Mouse (Mus musculus) ES-E14 (cell line): ENCODE measurements around the gene Cabp1. TPM values are rescaled to one million over a fixed set of nuclear protein-coding genes. Genes with fewer than 3 reads are reported as not detected.

Source experiments
- DNase-seq: peaks from one replicate; pipeline ENCODE4 v3.0.0-alpha.2; 2013; ENCODE audit warnings: low read depth, low spot score
- H3K27ac ChIP-seq: 2 replicates; pipeline ENCODE4 v1.5.1; 2012; ENCODE audit warnings: low read depth, mild to moderate bottlenecking, low read length, moderate library complexity, mixed read lengths; ENCODE audit not compliant: poor library complexity, insufficient read depth, severe bottlenecking
- H3K36me3 ChIP-seq: 2 replicates; pipeline ENCODE4 v1.6.1; 2012; ENCODE audit warnings: mild to moderate bottlenecking, low read length, moderate library complexity, mixed read lengths; ENCODE audit not compliant: control insufficient read depth, poor library complexity, insufficient read depth, severe bottlenecking
- H3K4me1 ChIP-seq, 2 experiments: fragments of 150-350 bp in 1 of 2; sonication (generic) in 1 of 2; 2 replicates each; pipeline ENCODE4 v1.6.1; 2012; ENCODE audit warnings: low read length in 2 of 2, mild to moderate bottlenecking in 1 of 2, mixed read lengths in 1 of 2; ENCODE audit not compliant: control insufficient read depth in 2 of 2, insufficient read depth in 2 of 2, poor library complexity in 1 of 2
- H3K4me3 ChIP-seq, 2 experiments: fragments of 150-350 bp in 1 of 2; sonication (generic) in 1 of 2; 2 replicates each; pipeline ENCODE4 v1.5.1; 2012; ENCODE audit warnings: low read length in 2 of 2, low read depth in 1 of 2, mild to moderate bottlenecking in 1 of 2, mixed read lengths in 1 of 2; ENCODE audit not compliant: insufficient read depth in 1 of 2, poor library complexity in 1 of 2, severe bottlenecking in 1 of 2
- H3K9ac ChIP-seq: 2 replicates; pipeline ENCODE4 v1.6.1; 2012; ENCODE audit warnings: low read depth, mild to moderate bottlenecking, low read length, mixed read lengths; ENCODE audit not compliant: poor library complexity, insufficient read depth, severe bottlenecking
- H3K9me3 ChIP-seq: fragments of 150-350 bp; sonication (generic); 2 replicates; pipeline ENCODE4 v1.6.1; 2012; ENCODE audit warnings: low read depth, mild to moderate bottlenecking, low read length; ENCODE audit not compliant: control insufficient read depth, insufficient read depth
- CHD2 ChIP-seq: IDR thresholded peaks from 2 replicates; pipeline ENCODE4 v1.6.1; 2014; ENCODE audit warnings: mild to moderate bottlenecking, low read depth, low read length, inconsistent platforms
- HCFC1 ChIP-seq: IDR thresholded peaks from 2 replicates; pipeline ENCODE4 v1.6.1; 2012; ENCODE audit warnings: low read length, inconsistent platforms, borderline replicate concordance; ENCODE audit not compliant: insufficient read depth
- MAFK ChIP-seq: IDR thresholded peaks from 2 replicates; pipeline ENCODE4 v1.6.1; 2014; ENCODE audit warnings: mild to moderate bottlenecking, low read depth, low read length, inconsistent platforms; ENCODE audit not compliant: insufficient read depth
- ZC3H11A ChIP-seq: IDR thresholded peaks from 2 replicates; pipeline ENCODE4 v1.6.1; 2012; ENCODE audit warnings: low read depth, mild to moderate bottlenecking, inconsistent platforms, low read length, borderline replicate concordance
- ZNF384 ChIP-seq: IDR thresholded peaks from 2 replicates; pipeline ENCODE4 v1.6.1; 2012; ENCODE audit warnings: low read depth, low read length, inconsistent platforms
- in situ Hi-C, 2 experiments: fragments of 600-800 bp; cut with MboI; formaldehyde crosslinking; loops; one replicate each; pipeline ENCODE4 v1.15.1; 2025; ENCODE audit warnings: low sequenced_read_pairs in 2 of 2, inconsistent platforms in 1 of 2; ENCODE audit not compliant: unreplicated experiment in 2 of 2
- total RNA-seq: library from RNA; depleted of rRNA; stranded (reverse); fragments of 300-350 nt; gene quantifications from 2 replicates; pipeline ENCODE4 v1.2.3, GENCODE M21; 2012

Gene Cabp1
- total RNA-seq, 1 experiment, result 14.9 TPM

DNA sequence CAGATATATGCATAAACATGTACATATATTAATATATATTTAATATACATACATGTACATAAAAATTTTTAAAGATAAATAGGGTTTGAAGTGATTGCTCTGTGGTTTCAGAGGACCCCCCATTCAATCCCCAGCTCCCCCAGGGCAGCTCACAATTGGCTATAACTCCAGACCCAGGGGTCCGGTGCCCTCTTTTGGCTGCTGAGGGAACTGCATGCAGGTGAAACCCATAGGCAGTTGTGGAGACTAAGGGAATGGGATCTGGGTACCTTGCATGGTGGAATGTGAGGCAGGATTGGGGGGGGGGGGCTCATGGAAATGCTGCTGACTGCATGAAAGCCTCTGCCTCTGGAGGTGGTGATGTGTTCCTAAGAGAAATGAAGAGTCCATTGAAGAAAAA is 16.2 kb upstream of the Cabp1 start:
- H3K9ac ChIP-seq, result no peak overlapping the region
- H3K36me3 ChIP-seq, result no peaks in the 10 kb centered on the region
- H3K9me3 ChIP-seq, result no peaks in the 10 kb centered on the region
- in situ Hi-C loops, result no loop called here
- TF ChIP-seq MAFK, result no peak
- no peak for TF ChIP-seq ZC3H11A
- no peak for TF ChIP-seq HCFC1
- no peak for TF ChIP-seq ZNF384
- no peak for TF ChIP-seq CHD2
- H3K4me1 ChIP-seq, result peaks cover 7 to 18% of the 10 kb centered on the region in 2 experiments; a peak in 3 of 4 replicates
- no peak for DNase-seq
- no peak overlapping the region for H3K27ac ChIP-seq
- no peak overlapping the region for H3K4me3 ChIP-seq

DNA sequence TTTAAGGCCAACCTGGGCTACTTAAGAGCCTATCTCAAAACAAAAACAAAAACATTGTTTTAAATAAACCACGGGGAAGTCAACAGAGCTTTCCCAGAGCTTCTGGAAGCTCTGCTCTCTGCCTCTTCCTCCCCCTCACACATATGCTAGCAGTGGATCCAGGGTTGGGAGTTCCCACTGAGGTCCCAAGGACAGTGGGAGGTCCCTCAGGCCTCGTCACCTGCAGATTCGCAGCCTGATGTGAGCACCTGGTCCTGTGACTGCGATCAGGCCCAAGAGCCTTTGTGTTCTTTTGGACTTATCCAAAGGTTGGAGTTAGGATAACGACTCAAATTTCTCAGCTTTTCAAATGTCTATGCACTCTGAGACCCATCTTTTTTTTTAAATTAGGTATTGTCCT is 14.4 kb upstream of the Cabp1 start:
- H3K4me1 ChIP-seq, result peaks cover 7 to 18% of the 10 kb centered on the region in 2 experiments; a peak in 3 of 4 replicates
- in situ Hi-C loops, result no loop called here
- H3K27ac ChIP-seq, result no peak overlapping the region
- H3K36me3 ChIP-seq, result no peaks in the 10 kb centered on the region
- H3K9ac ChIP-seq, result no peak overlapping the region
- H3K9me3 ChIP-seq, result no peaks in the 10 kb centered on the region
- DNase-seq, result no peak
- no peak for TF ChIP-seq HCFC1
- no peak for TF ChIP-seq CHD2
- TF ChIP-seq ZNF384, result no peak
- no peak for TF ChIP-seq MAFK
- no peak for TF ChIP-seq ZC3H11A
- no peak overlapping the region for H3K4me3 ChIP-seq

DNA sequence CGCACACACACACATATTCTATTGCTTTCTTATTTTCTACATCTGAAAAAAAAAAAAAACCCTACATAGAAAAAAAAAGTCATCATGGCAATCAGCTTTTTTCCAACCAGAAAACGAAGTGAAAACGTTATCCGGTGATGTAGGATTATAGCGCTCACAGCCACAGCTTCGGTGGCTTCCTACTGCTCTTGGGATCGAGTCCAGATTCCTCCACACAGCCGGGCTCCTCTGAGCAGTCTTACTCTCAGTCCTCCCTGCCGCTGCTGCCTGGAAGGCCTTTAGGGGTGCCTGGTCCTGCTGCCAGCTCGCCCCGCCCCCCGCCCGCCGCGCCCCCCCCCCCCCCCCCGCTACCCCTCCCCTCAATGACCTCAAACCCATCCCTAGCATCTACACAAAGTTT is 13.7 kb upstream of the Cabp1 start:
- no peak overlapping the region for H3K4me3 ChIP-seq
- TF ChIP-seq HCFC1 (no peak), CHD2 (no peak), ZC3H11A (no peak), MAFK (no peak), ZNF384 (no peak)
- in situ Hi-C loops, result no loop called here
- no peaks in the 10 kb centered on the region for H3K9me3 ChIP-seq
- H3K4me1 ChIP-seq, result peaks cover 7 to 21% of the 10 kb centered on the region in 2 experiments; a peak in 3 of 4 replicates
- H3K9ac ChIP-seq, result no peak overlapping the region
- no peaks in the 10 kb centered on the region for H3K36me3 ChIP-seq
- peak overlapping the region; percentile 33; the same call in 1 of the 2 replicates for H3K27ac ChIP-seq
- no peak for DNase-seq

DNA sequence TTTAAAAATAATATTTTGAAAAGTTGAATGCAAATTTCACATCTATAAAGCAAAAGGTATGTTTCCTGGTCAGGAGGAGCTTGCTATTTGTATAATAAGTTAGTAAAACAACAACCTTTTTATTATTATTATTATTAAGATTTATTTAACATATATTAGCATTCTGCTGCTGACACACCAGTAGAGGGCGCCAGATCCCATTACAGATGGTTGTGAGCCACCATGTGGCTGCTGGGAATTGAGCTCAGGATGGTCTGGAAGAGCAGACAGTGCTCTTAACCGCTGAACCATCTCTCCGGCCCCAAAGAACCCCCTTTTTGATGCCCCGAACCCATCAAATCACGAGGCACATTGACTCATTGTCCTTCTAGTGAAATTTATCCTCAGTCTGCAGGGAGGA is 13.1 kb upstream of the Cabp1 start:
- in situ Hi-C loops, result no loop called here
- Histone ChIP-seq H3K4me3 (no peak overlapping the region), H3K27ac (no peak overlapping the region), H3K9me3 (no peaks in the 10 kb centered on the region), H3K9ac (no peak overlapping the region), H3K36me3 (no peaks in the 10 kb centered on the region), H3K4me1 (peaks cover 7 to 17% of the 10 kb centered on the region in 2 experiments; a peak in 3 of 4 replicates)
- DNase-seq, result no peak
- TF ChIP-seq HCFC1 (no peak), ZC3H11A (no peak), CHD2 (no peak), ZNF384 (no peak), MAFK (no peak)
